Mouse (Mus musculus) myocyte (in vitro differentiated cells): ENCODE data around the gene Gm45717.

Experiments used
- CEBPB ChIP-seq: IDR thresholded peaks from 2 replicates; pipeline ENCODE4 v1.6.1; 2011; ENCODE audit warnings: mild to moderate bottlenecking, moderate library complexity; ENCODE audit not compliant: poor library complexity, insufficient read depth, severe bottlenecking
- E2F4 ChIP-seq: IDR thresholded peaks from one replicate; pipeline ENCODE4 v1.6.1; 2011; ENCODE audit warnings: mild to moderate bottlenecking, control low read depth, moderate library complexity; ENCODE audit not compliant: insufficient read depth
- MAX ChIP-seq: IDR thresholded peaks from one replicate; pipeline ENCODE4 v1.6.1; 2011; ENCODE audit warnings: low read depth, mild to moderate bottlenecking, control low read depth
- MYOG ChIP-seq, 3 experiments: IDR thresholded peaks; one replicate each; pipeline ENCODE4 v1.6.1; 2011; ENCODE audit warnings: control low read depth in 2 of 3, low read depth in 2 of 3, mild to moderate bottlenecking in 2 of 3; ENCODE audit not compliant: insufficient read length in 2 of 3, control insufficient read depth in 1 of 3, insufficient read depth in 1 of 3
- POLR2A ChIP-seq: IDR thresholded peaks from one replicate; pipeline ENCODE4 v1.6.1; 2011; ENCODE audit warnings: low read depth, mild to moderate bottlenecking, control low read depth, moderate library complexity; ENCODE audit not compliant: insufficient read length
- POLR2AphosphoS2 ChIP-seq: IDR thresholded peaks from one replicate; pipeline ENCODE4 v1.6.1; 2011; ENCODE audit warnings: low read depth, control low read depth; ENCODE audit not compliant: insufficient read length
- REST ChIP-seq: IDR thresholded peaks from one replicate; pipeline ENCODE4 v1.6.1; 2011; ENCODE audit warnings: mild to moderate bottlenecking, control low read depth, moderate library complexity; ENCODE audit not compliant: insufficient read depth, insufficient read length
- SRF ChIP-seq: IDR thresholded peaks from one replicate; pipeline ENCODE4 v1.6.1; 2011; ENCODE audit warnings: low read depth; ENCODE audit not compliant: control insufficient read depth, insufficient read length
- TCF12 ChIP-seq: IDR thresholded peaks from one replicate; pipeline ENCODE4 v1.6.1; 2011; ENCODE audit warnings: mild to moderate bottlenecking, control low read depth; ENCODE audit not compliant: poor library complexity, insufficient read depth, severe bottlenecking
- TCF3 ChIP-seq: IDR thresholded peaks from one replicate; pipeline ENCODE4 v1.6.1; 2011; ENCODE audit warnings: low read depth, control low read depth; ENCODE audit not compliant: insufficient read length
- USF1 ChIP-seq: IDR thresholded peaks from one replicate; pipeline ENCODE4 v1.6.1; 2011; ENCODE audit warnings: low read depth, mild to moderate bottlenecking, control low read depth, moderate library complexity

DNA sequence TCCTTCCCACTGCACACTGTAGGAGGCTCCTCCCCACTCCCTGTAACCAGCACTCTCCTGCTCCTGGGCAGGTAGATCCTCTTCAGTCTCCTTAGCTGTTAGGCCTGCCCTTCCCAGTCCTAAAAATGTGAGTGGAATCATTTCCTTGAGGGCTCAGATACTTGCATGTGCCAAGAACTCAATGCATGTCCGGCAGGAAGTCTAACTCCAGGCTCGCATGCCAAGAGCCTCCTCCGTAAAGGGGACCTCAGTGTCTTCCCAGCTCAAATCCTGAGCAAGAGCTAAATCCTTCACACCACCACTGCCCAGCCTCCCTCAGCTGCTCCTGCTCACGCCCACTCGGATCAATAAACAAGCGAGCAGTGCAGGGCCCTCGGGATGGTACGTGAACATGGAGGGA is 4.7 kb downstream of the Gm45717 start:
- TF ChIP-seq POLR2A (no peak), USF1 (no peak), MAX (no peak), E2F4 (no peak), MYOG (IDR thresholded peaks at IDR 0.05; ENCODE audit: control insufficient read depth in 1 of 3, insufficient read depth in 1 of 3, insufficient read length in 2 of 3, low read depth in 2 of 3) (no peak), SRF (no peak), TCF12 (no peak), POLR2AphosphoS2 (no peak), REST (no peak), TCF3 (no peak), CEBPB (no peak)
